Mouse (Mus musculus) left cerebral cortex, adult 9 months (tissue): ENCODE data around the gene Arid3a.
A peak's percentile ranks its signal among the peaks of the same experiment; 100 is the strongest.

Experiments used
- DNase-seq, 2 experiments: peaks; one replicate each; pipeline ENCODE4 v3.0.0; 2022; ENCODE audit warnings: low spot score in 2 of 2

Arid3a gene

GRCm38 (mm10) chr10:79976071-79976721 is 49.4 kb downstream of the Arid3a start:
- DNase-seq = no peak

- DNase-seq = no peak
Measured at GRCm38 (mm10) chr10:79976722-79977107, 49.9 kb downstream of the Arid3a start.

GRCm38 (mm10) chr10:79977324-79977723 is 50.5 kb downstream of the Arid3a start:
- no peak for DNase-seq

- no peak for DNase-seq
Measured at GRCm38 (mm10) chr10:79978061-79978460, 51.2 kb downstream of the Arid3a start.

- no peak for DNase-seq
Measured at GRCm38 (mm10) chr10:79979401-79980155, 52.7 kb downstream of the Arid3a start.

- no peak for DNase-seq
Measured at GRCm38 (mm10) chr10:79983205-79983604, 56.4 kb downstream of the Arid3a start.

GRCm38 (mm10) chr10:79983670-79984069 is 56.8 kb downstream of the Arid3a start:
- peak in 1 of 2 experiments; percentile 71 for DNase-seq

GRCm38 (mm10) chr10:79984195-79984816 is 57.5 kb downstream of the Arid3a start, which contains the start of gene Tmem259:
Gene Tmem259 (minus strand): TSS chr10:79984330.
- DNase-seq = peak; percentile 65 to 84

GRCm38 (mm10) chr10:79984871-79985270 is 58.0 kb downstream of the Arid3a start:
- DNase-seq = peak; percentile 98 to 99

- peak; percentile 63 to 76 for DNase-seq
Measured at GRCm38 (mm10) chr10:79985334-79986231, 58.7 kb downstream of the Arid3a start.

GRCm38 (mm10) chr10:79986232-79986878 is 59.5 kb downstream of the Arid3a start:
- no peak for DNase-seq

GRCm38 (mm10) chr10:79986963-79987362 is 60.1 kb downstream of the Arid3a start:
- DNase-seq = peak in 1 of 2 experiments; percentile 85

- DNase-seq = no peak
Measured at GRCm38 (mm10) chr10:79987771-79988505, 61.1 kb downstream of the Arid3a start.

- no peak for DNase-seq
Measured at GRCm38 (mm10) chr10:79988506-79989271, 61.8 kb downstream of the Arid3a start, which contains the start of gene Cnn2. Gene Cnn2 (plus strand): TSS chr10:79988584.

- DNase-seq = no peak
Measured at GRCm38 (mm10) chr10:79989272-79989786, 62.5 kb downstream of the Arid3a start.

GRCm38 (mm10) chr10:79989870-79990269 is 63.0 kb downstream of the Arid3a start:
- DNase-seq = no peak

GRCm38 (mm10) chr10:79991099-79991498 is 64.3 kb downstream of the Arid3a start:
- DNase-seq = no peak

GRCm38 (mm10) chr10:79991548-79991947 is 64.7 kb downstream of the Arid3a start:
- no peak for DNase-seq

GRCm38 (mm10) chr10:79994397-79995115 is 67.7 kb downstream of the Arid3a start:
- DNase-seq = no peak
